Mouse (Mus musculus) kidney, embryonic 14.5 days (tissue): Measurements from ENCODE around the gene Chrna10. TPM values are rescaled to one million over a fixed set of nuclear protein-coding genes. Genes with fewer than 3 reads are reported as not detected.
A peak's percentile ranks its signal among the peaks of the same experiment; 100 is the strongest.

ENCODE experiments used
- ATAC-seq: fragments of 200-750 bp; cut with Nextera tagmentation; 2 replicates; pipeline ENCODE4 v1.8.0; 2017; ENCODE audit warnings: moderate number of reproducible peaks, mild to moderate bottlenecking, moderate TSS enrichment, moderate library complexity; ENCODE audit not compliant: low FRiP score, low TSS enrichment
- H3K27ac ChIP-seq: fragments of 300-500 bp; sonication (generic); 2 replicates; pipeline ENCODE4 v1.5.1; 2014; ENCODE audit warnings: low read depth, mild to moderate bottlenecking, low read length, moderate library complexity, mixed read lengths
- H3K27me3 ChIP-seq: fragments of 300-500 bp; sonication (generic); 2 replicates; pipeline ENCODE4 v1.6.1; 2014; ENCODE audit warnings: mild to moderate bottlenecking, low read length; ENCODE audit not compliant: control insufficient read depth, insufficient read depth
- H3K36me3 ChIP-seq: fragments of 300-500 bp; sonication (generic); 2 replicates; pipeline ENCODE4 v1.6.1; 2014; ENCODE audit warnings: low read length, mixed read lengths; ENCODE audit not compliant: control insufficient read depth, insufficient read depth
- H3K4me1 ChIP-seq: fragments of 300-500 bp; sonication (generic); 2 replicates; pipeline ENCODE4 v1.6.1; 2014; ENCODE audit warnings: low read length, mixed read lengths; ENCODE audit not compliant: control insufficient read depth, insufficient read depth
- H3K4me2 ChIP-seq: fragments of 300-500 bp; sonication (generic); replicated peaks from 2 replicates; pipeline ENCODE4 v1.6.1; 2014; ENCODE audit warnings: low read depth, mild to moderate bottlenecking, low read length
- H3K4me3 ChIP-seq: fragments of 300-500 bp; sonication (generic); 2 replicates; pipeline ENCODE4 v1.5.1; 2014; ENCODE audit warnings: mild to moderate bottlenecking, low read length
- H3K9ac ChIP-seq: fragments of 300-500 bp; sonication (generic); 2 replicates; pipeline ENCODE4 v1.6.1; 2014; ENCODE audit warnings: low read depth, mild to moderate bottlenecking, low read length, moderate library complexity
- H3K9me3 ChIP-seq: fragments of 300-500 bp; sonication (generic); 2 replicates; pipeline ENCODE4 v1.6.1; 2016; ENCODE audit warnings: low read length; ENCODE audit not compliant: control insufficient read depth
- WGBS: fragments of 180-500 bp; shearing (Covaris S2); extraction: QIAGEN DNeasy Blood & Tissue Kit; methylation state at CpG from one replicate; pipeline ENCODE4 v1.1.7; 2014; 5-methylcytosine and 5-hydroxymethylcytosine counted together
- polyA plus RNA-seq: library from polyadenylated mRNA; unstranded; fragments of >200 nt; fragmentation: Nextera tagmentation; extraction: Ambion mirVana; gene quantifications from 2 replicates; pipeline ENCODE4 v1.2.1, GENCODE M21; 2014

Chrna10 gene
- polyA plus RNA-seq, 1 experiment from 2014 or later: not detected

GRCm38 (mm10) chr7:102099760-102100661 is 16.6 kb downstream of the Chrna10 start:
- Histone ChIP-seq H3K4me3 (peak overlapping the region; percentile 22), H3K27me3 (no peaks in the 10 kb centered on the region), H3K27ac (no peak overlapping the region; the same call in 1 of the 2 replicates), H3K9me3 (no peaks in the 10 kb centered on the region), H3K4me1 (peaks cover 9% of the 10 kb centered on the region), H3K9ac (no peak overlapping the region), H3K4me2 (peak overlapping the region; percentile 53), H3K36me3 (no peaks in the 10 kb centered on the region)
- 2% methylated on average over 30 of the region's 30 CpGs for WGBS
- peak; percentile 80 for ATAC-seq

DNA sequence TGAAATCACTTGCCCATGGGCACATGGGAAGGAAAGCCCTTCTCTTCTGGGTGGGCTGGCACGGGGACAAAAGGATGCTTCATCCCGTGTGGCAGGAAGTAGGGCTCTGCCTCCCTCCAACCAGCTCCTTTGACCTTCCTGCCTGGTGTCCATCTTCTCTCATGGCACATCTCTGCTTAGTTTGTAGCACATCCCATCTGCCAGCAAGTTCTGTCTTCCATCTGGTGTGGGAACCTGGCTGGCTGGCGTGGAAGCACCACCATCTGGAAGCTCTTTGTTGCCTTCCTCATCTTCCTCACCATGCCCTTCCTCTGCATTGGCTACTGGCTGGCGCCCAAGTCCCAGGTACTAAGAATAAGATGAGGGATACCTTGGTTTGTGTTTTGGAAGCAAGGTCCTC is 29.3 kb downstream of the Chrna10 start:
- ATAC-seq: no peak
- Histone ChIP-seq H3K4me1 (no peaks in the 10 kb centered on the region), H3K4me3 (no peak overlapping the region), H3K4me2 (no peak overlapping the region), H3K9ac (no peak overlapping the region), H3K9me3 (no peaks in the 10 kb centered on the region), H3K36me3 (peaks cover 21% of the 10 kb centered on the region), H3K27me3 (no peaks in the 10 kb centered on the region), H3K27ac (no peak overlapping the region)
- WGBS: 80% methylated on average over 4 of the region's 4 CpGs

GRCm38 (mm10) chr7:102084041-102084696 is 32.5 kb downstream of the Chrna10 start:
- H3K4me2 ChIP-seq: no peak overlapping the region
- ATAC-seq: no peak
- no peak overlapping the region for H3K9ac ChIP-seq
- H3K4me1 ChIP-seq: no peaks in the 10 kb centered on the region
- H3K9me3 ChIP-seq: no peaks in the 10 kb centered on the region
- no peak overlapping the region for H3K4me3 ChIP-seq
- no peaks in the 10 kb centered on the region for H3K27me3 ChIP-seq
- no peak overlapping the region for H3K27ac ChIP-seq
- H3K36me3 ChIP-seq: peaks cover 53% of the 10 kb centered on the region
- 87% methylated on average over 26 of the region's 26 CpGs for WGBS

DNA sequence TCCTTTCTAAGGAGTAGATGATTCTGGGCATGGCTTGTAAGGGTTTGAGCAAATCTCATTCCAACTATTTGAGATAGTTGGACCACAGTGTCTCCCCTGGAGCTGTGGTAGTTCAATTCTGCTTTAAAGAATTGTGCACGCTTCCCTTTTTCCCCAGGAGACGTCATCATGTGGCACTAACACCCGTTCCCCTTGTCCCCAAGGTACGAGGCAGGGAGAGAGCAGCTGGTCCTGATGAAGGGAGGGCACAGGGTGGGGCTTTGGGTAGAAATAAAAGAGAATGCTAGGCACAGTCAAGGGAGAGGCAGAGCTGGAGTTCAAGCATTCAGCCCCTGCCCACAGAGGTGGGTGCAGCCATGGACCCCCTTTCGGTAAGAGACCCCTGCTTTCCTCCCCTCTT is 33.8 kb downstream of the Chrna10 start, which contains the start of gene Trpc2:
Trpc2 (plus strand) TSS at position 301 of the 400 bp plus-strand sequence.
- H3K9me3 ChIP-seq: no peaks in the 10 kb centered on the region
- H3K27me3 ChIP-seq: no peaks in the 10 kb centered on the region
- H3K9ac ChIP-seq: no peak within 1 kb of the TSS
- no peaks in the 10 kb centered on the region for H3K4me1 ChIP-seq
- H3K4me3 ChIP-seq: no peak within 1 kb of the TSS
- ATAC-seq: no peak
- peaks cover 59% of the 10 kb centered on the region for H3K36me3 ChIP-seq
- 90% methylated on average over 5 of the region's 5 CpGs for WGBS
- H3K27ac ChIP-seq: no peak within 1 kb of the TSS
- H3K4me2 ChIP-seq: no peak within 1 kb of the TSS

- 92% methylated on average over 5 of the region's 5 CpGs for WGBS
- no peaks in the 10 kb centered on the region for H3K9me3 ChIP-seq
- no peak overlapping the region for H3K4me3 ChIP-seq
- H3K36me3 ChIP-seq: peaks cover 69% of the 10 kb centered on the region
- H3K4me1 ChIP-seq: no peaks in the 10 kb centered on the region
- no peak for ATAC-seq
- no peak overlapping the region for H3K27ac ChIP-seq
- H3K27me3 ChIP-seq: no peaks in the 10 kb centered on the region
- no peak overlapping the region for H3K9ac ChIP-seq
- no peak overlapping the region for H3K4me2 ChIP-seq
Observed at GRCm38 (mm10) chr7:102081784-102082183, 34.8 kb downstream of the Chrna10 start.

DNA sequence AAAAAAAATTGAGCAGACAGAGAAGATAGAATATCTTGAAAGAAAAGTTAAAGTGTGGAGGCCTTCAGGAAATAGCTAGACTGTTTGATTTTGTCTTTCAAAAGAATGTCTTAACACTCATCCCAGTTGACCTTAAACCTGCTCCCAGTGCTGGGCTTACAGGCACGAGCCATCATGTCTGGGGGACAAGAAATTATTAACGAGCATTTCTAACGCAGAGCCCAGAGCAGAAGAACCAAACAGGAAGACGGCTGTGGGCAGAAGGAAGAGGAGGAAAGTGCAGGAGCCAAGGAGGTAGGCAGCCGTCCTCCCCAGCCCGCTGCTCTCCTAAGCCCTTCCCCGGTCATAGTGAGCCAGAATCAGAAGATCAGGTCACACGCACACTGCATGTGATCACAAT is 36.3 kb downstream of the Chrna10 start:
- no peak for ATAC-seq
- Histone ChIP-seq H3K4me1 (no peaks in the 10 kb centered on the region), H3K27me3 (no peaks in the 10 kb centered on the region), H3K27ac (no peak overlapping the region), H3K9ac (no peak overlapping the region), H3K36me3 (peaks cover 78% of the 10 kb centered on the region), H3K9me3 (no peaks in the 10 kb centered on the region), H3K4me2 (no peak overlapping the region), H3K4me3 (no peak overlapping the region)
- 88% methylated on average over 8 of the region's 8 CpGs for WGBS

DNA sequence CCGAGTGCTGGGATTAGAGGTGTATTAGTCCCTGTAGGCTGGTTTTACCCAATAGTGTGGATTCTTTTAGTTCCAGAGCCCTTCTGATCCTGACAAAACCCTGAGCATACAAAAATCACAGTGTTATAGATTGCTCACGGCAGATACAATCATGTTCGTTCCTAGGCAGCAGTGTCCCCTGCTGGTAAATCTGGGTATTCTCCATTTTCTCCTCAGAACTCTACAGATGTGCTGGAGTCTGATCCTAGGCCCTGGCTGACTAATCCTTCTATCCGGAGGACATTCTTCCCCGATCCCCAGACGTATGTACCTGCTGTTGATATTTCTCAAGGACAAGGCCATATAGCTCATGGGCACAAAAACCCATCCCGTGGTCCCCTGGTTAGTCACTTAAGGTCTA is 38.1 kb downstream of the Chrna10 start:
- H3K4me1 ChIP-seq: no peaks in the 10 kb centered on the region
- H3K9me3 ChIP-seq: no peaks in the 10 kb centered on the region
- no peaks in the 10 kb centered on the region for H3K27me3 ChIP-seq
- peaks cover 84% of the 10 kb centered on the region for H3K36me3 ChIP-seq
- WGBS: 75% methylated on average over 7 of the region's 7 CpGs
- no peak overlapping the region for H3K9ac ChIP-seq
- H3K4me3 ChIP-seq: no peak overlapping the region
- no peak for ATAC-seq
- no peak overlapping the region for H3K27ac ChIP-seq
- H3K4me2 ChIP-seq: no peak overlapping the region

DNA sequence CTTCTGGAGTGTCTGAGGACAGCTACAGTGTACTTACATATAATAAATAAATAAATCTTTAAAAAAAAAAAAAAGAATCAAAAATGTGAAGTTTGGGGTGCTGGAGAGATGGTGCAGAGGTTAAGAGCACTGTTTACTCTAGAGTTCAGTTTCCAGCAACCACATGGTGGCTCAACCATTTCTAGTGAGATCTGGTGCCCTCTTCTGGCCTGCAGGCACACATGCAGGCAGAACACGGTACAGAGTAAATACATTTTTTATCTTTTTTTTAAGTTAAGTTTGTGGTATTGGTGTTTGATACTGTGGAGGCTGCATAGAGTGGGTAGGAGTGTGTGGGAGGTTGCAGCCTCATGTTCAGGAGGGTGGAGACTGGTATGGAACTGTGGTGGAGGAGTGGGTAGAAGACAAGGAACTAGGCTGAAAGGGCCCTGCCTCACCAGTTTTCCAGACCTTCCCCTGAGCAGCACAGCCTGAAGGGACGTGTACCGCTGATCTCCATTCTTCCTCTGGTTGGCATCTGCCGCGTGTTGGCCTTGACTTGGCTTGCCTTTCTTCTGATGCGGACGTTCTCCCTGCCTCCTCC is 39.8 kb downstream of the Chrna10 start:
- 84% methylated on average over 7 of the region's 7 CpGs for WGBS
- H3K9me3 ChIP-seq: no peaks in the 10 kb centered on the region
- H3K27me3 ChIP-seq: no peaks in the 10 kb centered on the region
- 0 out of 2 replicates have a peak, but pooled peaks have one; percentile 28 for ATAC-seq
- H3K27ac ChIP-seq: no peak overlapping the region
- no peak overlapping the region for H3K4me2 ChIP-seq
- H3K9ac ChIP-seq: no peak overlapping the region
- no peak overlapping the region for H3K4me3 ChIP-seq
- H3K36me3 ChIP-seq: peaks cover 84% of the 10 kb centered on the region
- no peaks in the 10 kb centered on the region for H3K4me1 ChIP-seq
